Mouse (Mus musculus) spleen, postnatal 36 days (tissue): ENCODE data around the gene Prkaca.
A peak's percentile ranks its signal among the peaks of the same experiment; 100 is the strongest.

ENCODE experiments used
- DNase-seq, 2 experiments: peaks; one replicate each; pipeline ENCODE4 v3.0.0; 2022; ENCODE audit warnings: low spot score in 2 of 2, mixed read lengths in 1 of 2

Prkaca gene

DNA sequence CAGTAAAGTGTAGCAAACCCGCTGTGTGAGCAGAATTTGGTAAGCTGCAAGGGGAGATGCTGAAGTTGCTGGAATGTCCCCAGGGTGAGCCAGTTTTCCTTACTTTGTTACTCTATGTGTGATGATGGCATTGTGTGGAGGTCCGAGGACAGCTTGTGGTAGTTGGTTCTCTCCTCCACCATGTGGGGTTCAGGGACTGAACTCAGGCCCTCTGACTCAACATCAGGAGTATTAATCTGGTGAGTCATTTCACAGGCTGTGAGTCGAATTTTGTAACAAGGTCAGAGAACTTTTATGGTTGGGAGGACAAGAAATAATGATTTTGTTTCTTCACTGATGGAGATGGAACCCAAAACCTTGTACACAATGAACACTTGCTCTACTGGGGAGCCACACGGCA, 60.0 kb downstream of the Prkaca start:
- no peak for DNase-seq

DNA sequence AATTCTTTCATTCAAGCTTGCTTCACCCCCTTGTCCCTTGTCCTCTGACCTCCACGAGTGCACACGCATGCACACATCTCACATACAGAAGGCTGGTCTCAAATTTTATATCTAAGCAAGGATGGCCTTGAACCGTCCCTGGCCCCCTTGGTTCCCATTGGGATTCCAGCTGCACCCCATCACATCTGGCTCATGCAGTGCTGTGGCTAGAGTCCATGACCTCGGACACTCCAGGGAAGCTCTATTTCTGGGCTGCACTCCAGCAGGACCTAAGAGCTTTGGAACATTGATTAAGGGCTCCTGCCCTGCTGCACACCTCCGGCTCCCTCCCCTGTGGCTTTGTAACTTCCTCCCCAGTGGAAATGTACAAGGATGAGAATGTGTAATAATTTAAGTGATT, 65.2 kb downstream of the Prkaca start:
- no peak for DNase-seq

DNA sequence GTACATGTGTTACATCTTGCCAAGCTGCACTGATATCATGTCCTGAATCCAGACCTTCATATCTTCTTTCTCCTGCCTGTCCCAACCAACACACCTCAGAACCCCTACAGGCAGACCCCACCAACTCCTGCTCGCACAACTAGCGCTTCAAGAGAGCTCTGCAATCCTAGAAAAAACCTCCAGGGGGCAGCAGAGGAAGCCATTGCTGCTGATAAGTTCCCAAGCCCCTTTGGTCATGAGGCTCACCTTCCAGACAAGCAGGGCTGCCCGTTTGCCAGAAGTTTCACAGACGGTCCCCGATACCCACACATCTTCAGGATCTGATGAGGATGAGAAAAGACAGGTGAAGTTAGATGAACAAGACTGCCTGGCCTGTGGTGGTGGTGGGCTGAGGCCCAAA, 66.3 kb downstream of the Prkaca start:
- peak; percentile 60 to 74 for DNase-seq

DNA sequence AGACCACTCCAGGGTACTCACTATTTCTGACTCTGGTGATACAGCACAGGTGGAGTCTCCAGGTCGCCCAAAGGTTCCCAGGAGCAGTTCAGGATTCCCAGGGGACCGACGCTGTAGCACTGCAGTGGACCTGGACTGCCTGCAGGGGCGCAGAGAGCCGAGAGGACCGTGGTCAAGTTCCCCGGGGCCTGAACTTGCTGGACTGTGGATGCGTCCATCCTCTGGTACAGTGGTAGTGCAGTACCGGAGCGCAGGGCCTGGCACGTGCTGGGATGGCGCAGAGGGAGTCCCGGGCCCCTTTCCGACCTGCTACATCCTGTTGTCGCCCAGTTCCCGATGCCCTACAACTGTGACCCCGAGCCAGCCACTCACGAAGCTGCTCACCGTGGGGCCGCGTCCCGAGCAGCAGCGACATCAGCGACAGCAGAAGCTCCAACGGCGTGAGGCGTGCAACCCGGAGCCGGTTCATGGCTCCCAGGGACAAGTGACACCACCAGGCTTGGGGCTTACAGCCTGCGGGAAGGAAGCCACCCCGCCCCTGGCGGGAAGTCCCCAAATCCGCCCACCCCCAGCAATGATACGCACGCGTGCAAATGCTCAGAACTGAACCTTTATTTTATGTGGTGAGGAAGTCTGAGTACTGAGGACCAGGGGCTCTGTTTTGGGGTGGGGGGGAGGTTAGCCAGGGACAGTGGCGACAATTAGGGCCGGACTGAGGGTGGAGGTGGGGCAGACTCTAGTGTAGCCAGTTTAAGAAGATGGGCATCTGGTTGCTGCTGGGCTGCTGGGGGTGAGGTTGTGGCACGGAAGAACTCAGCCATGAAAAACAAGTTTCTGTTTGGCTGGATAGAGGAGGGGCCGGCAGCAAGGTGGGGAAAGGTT, 69.5 kb downstream of the Prkaca start, which contains the start of gene Il27ra:
Gene Il27ra (minus strand): TSS at position 524 of the 882 bp plus-strand sequence.
- DNase-seq = peak; percentile 81 to 83

DNA sequence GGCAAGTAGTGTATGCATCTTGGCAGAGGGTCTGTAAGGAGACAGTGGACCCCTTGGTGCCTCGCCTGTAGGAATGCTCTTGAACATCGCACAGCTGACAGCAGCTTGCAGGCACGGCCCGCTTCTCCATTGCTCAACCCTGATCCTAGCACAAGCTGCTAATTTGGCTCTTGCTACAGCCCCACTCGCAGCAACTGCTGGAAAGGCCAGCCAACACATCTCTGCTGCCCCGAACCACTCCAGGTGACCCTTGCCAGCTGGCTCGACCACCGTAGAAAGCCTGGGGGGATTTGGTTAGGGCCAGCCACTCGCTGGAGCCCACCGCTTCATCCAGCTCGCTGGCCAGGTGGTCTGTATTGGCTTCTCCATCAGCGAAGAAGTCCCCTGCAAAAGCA, 70.2 kb downstream of the Prkaca start:
- no peak for DNase-seq

DNA sequence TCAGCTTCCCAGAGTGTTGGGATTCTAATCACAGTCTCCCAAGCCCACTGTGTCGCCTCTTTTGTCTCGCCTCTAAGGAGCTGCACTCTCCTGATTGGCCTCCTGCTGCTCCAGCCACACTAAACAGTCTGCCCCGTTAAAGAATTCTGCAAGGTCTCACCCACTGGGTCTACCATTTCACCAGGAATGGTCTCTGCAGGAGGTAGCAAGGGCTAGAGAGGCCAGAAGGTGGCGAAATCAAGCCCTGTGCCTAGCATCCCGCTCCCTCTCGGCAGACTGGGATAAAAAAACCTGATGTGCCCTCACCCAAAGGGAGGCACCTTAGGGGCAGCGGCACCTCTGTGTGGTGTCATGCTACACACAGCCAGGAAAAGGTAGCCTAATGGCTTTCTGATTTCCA, 71.3 kb downstream of the Prkaca start:
- DNase-seq = no peak

DNA sequence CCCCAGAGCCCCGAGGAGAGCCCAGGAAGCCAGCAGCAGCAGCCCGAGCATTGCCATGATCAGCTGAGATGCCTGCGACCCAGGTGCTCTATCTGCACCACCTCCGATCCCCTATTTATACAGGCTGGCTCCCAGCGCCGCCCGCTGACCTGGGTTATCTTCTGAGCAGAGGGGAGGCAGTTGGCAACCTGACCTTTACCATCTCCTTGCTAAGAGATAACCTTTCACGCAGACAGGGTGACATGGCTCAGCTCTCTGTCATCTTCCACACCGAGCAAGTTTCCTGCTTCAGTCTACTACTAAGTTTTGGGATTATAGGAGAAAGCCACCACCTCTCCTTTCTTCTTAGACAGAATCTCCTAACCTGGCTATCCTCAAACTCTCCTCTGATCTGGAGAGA, 72.1 kb downstream of the Prkaca start, which contains the start of gene Rln3:
Gene Rln3 (minus strand): TSS at position 101 of the 400 bp plus-strand sequence.
- DNase-seq = no peak
